Mouse (Mus musculus): ENCODE data around the gene Adam19. TPM values are rescaled to one million over a fixed set of nuclear protein-coding genes. Genes with fewer than 3 reads are reported as not detected.

Adam19 gene
- total RNA-seq, 1 experiment = 43.8 TPM

GRCm38 (mm10) chr11:46059887-46060650 is 4.3 kb downstream of the Adam19 start:
- no peak for DNase-seq (ENCODE audit: low read depth, low spot score)
- in situ Hi-C loops (cut with MboI; ENCODE audit: low sequenced_read_pairs in 2 of 2, unreplicated experiment in 2 of 2) = no loop called here
- TF ChIP-seq MAFK (IDR thresholded peaks at IDR 0.05; ENCODE audit: insufficient read depth, low read depth, low read length) (no peak), ZC3H11A (IDR thresholded peaks at IDR 0.05; ENCODE audit: borderline replicate concordance, low read depth, low read length) (no peak), ZNF384 (IDR thresholded peaks at IDR 0.05; ENCODE audit: low read depth, low read length) (no peak), CHD2 (IDR thresholded peaks at IDR 0.05; ENCODE audit: low read depth, low read length) (no peak), HCFC1 (IDR thresholded peaks at IDR 0.05; ENCODE audit: borderline replicate concordance, insufficient read depth, low read length) (no peak)
- Histone ChIP-seq H3K9me3 (ENCODE audit: control insufficient read depth, insufficient read depth, low read depth, low read length) (no peaks in the 10 kb centered on the region), H3K27ac (ENCODE audit: insufficient read depth, low read depth, low read length, poor library complexity, severe bottlenecking) (no peak overlapping the region; the same call in 1 of the 2 replicates), H3K9ac (ENCODE audit: insufficient read depth, low read depth, low read length, poor library complexity, severe bottlenecking) (no peak overlapping the region), H3K4me1 (ENCODE audit: control insufficient read depth in 2 of 2, insufficient read depth in 2 of 2, low read length in 2 of 2, poor library complexity in 1 of 2) (peaks cover 11 to 20% of the 10 kb centered on the region in 2 experiments), H3K4me3 (ENCODE audit: insufficient read depth in 1 of 2, low read depth in 1 of 2, low read length in 2 of 2, poor library complexity in 1 of 2, severe bottlenecking in 1 of 2) (no peak overlapping the region), H3K36me3 (ENCODE audit: control insufficient read depth, insufficient read depth, low read length, poor library complexity, severe bottlenecking) (peaks cover 7% of the 10 kb centered on the region)

- peaks cover 7% of the 10 kb centered on the region for H3K36me3 ChIP-seq (ENCODE audit: control insufficient read depth, insufficient read depth, low read length, poor library complexity, severe bottlenecking)
- H3K4me3 ChIP-seq (ENCODE audit: insufficient read depth in 1 of 2, low read depth in 1 of 2, low read length in 2 of 2, poor library complexity in 1 of 2, severe bottlenecking in 1 of 2) = no peak overlapping the region
- no peak overlapping the region for H3K9ac ChIP-seq (ENCODE audit: insufficient read depth, low read depth, low read length, poor library complexity, severe bottlenecking)
- H3K4me1 ChIP-seq (ENCODE audit: control insufficient read depth in 2 of 2, insufficient read depth in 2 of 2, low read length in 2 of 2, poor library complexity in 1 of 2) = peaks cover 11 to 25% of the 10 kb centered on the region in 2 experiments
- DNase-seq (ENCODE audit: low read depth, low spot score) = no peak
- H3K9me3 ChIP-seq (ENCODE audit: control insufficient read depth, insufficient read depth, low read depth, low read length) = no peaks in the 10 kb centered on the region
- TF ChIP-seq CHD2 (IDR thresholded peaks at IDR 0.05; ENCODE audit: low read depth, low read length) = no peak
- TF ChIP-seq ZNF384 (IDR thresholded peaks at IDR 0.05; ENCODE audit: low read depth, low read length) = no peak
- no peak for TF ChIP-seq MAFK (IDR thresholded peaks at IDR 0.05; ENCODE audit: insufficient read depth, low read depth, low read length)
- no peak for TF ChIP-seq ZC3H11A (IDR thresholded peaks at IDR 0.05; ENCODE audit: borderline replicate concordance, low read depth, low read length)
- TF ChIP-seq HCFC1 (IDR thresholded peaks at IDR 0.05; ENCODE audit: borderline replicate concordance, insufficient read depth, low read length) = no peak
- in situ Hi-C loops (cut with MboI; ENCODE audit: low sequenced_read_pairs in 2 of 2, unreplicated experiment in 2 of 2) = no loop called here
- H3K27ac ChIP-seq (ENCODE audit: insufficient read depth, low read depth, low read length, poor library complexity, severe bottlenecking) = no peak overlapping the region
Observed at GRCm38 (mm10) chr11:46060651-46061020, 4.8 kb downstream of the Adam19 start.

- Histone ChIP-seq H3K9ac (ENCODE audit: insufficient read depth, low read depth, low read length, poor library complexity, severe bottlenecking) (no peak overlapping the region), H3K9me3 (ENCODE audit: control insufficient read depth, insufficient read depth, low read depth, low read length) (no peaks in the 10 kb centered on the region), H3K36me3 (ENCODE audit: control insufficient read depth, insufficient read depth, low read length, poor library complexity, severe bottlenecking) (peaks cover 9% of the 10 kb centered on the region), H3K4me1 (ENCODE audit: control insufficient read depth in 2 of 2, insufficient read depth in 2 of 2, low read length in 2 of 2, poor library complexity in 1 of 2) (peaks cover 11 to 30% of the 10 kb centered on the region in 2 experiments), H3K4me3 (ENCODE audit: insufficient read depth in 1 of 2, low read depth in 1 of 2, low read length in 2 of 2, poor library complexity in 1 of 2, severe bottlenecking in 1 of 2) (no peak overlapping the region), H3K27ac (ENCODE audit: insufficient read depth, low read depth, low read length, poor library complexity, severe bottlenecking) (no peak overlapping the region)
- TF ChIP-seq HCFC1 (IDR thresholded peaks at IDR 0.05; ENCODE audit: borderline replicate concordance, insufficient read depth, low read length) (no peak), ZC3H11A (IDR thresholded peaks at IDR 0.05; ENCODE audit: borderline replicate concordance, low read depth, low read length) (no peak), ZNF384 (IDR thresholded peaks at IDR 0.05; ENCODE audit: low read depth, low read length) (no peak), CHD2 (IDR thresholded peaks at IDR 0.05; ENCODE audit: low read depth, low read length) (no peak), MAFK (IDR thresholded peaks at IDR 0.05; ENCODE audit: insufficient read depth, low read depth, low read length) (no peak)
- DNase-seq (ENCODE audit: low read depth, low spot score) = no peak
- in situ Hi-C loops (cut with MboI; ENCODE audit: low sequenced_read_pairs in 2 of 2, unreplicated experiment in 2 of 2) = no loop called here
Observed at GRCm38 (mm10) chr11:46061776-46062445, 6.1 kb downstream of the Adam19 start.

GRCm38 (mm10) chr11:46062569-46062968 is 6.8 kb downstream of the Adam19 start:
- Histone ChIP-seq H3K9me3 (ENCODE audit: control insufficient read depth, insufficient read depth, low read depth, low read length) (no peaks in the 10 kb centered on the region), H3K9ac (ENCODE audit: insufficient read depth, low read depth, low read length, poor library complexity, severe bottlenecking) (no peak overlapping the region), H3K4me1 (ENCODE audit: control insufficient read depth in 2 of 2, insufficient read depth in 2 of 2, low read length in 2 of 2, poor library complexity in 1 of 2) (peaks cover 14 to 34% of the 10 kb centered on the region in 2 experiments), H3K4me3 (ENCODE audit: insufficient read depth in 1 of 2, low read depth in 1 of 2, low read length in 2 of 2, poor library complexity in 1 of 2, severe bottlenecking in 1 of 2) (no peak overlapping the region), H3K36me3 (ENCODE audit: control insufficient read depth, insufficient read depth, low read length, poor library complexity, severe bottlenecking) (peaks cover 9% of the 10 kb centered on the region), H3K27ac (ENCODE audit: insufficient read depth, low read depth, low read length, poor library complexity, severe bottlenecking) (no peak overlapping the region)
- no peak for DNase-seq (ENCODE audit: low read depth, low spot score)
- no peak for TF ChIP-seq ZC3H11A (IDR thresholded peaks at IDR 0.05; ENCODE audit: borderline replicate concordance, low read depth, low read length)
- no peak for TF ChIP-seq MAFK (IDR thresholded peaks at IDR 0.05; ENCODE audit: insufficient read depth, low read depth, low read length)
- TF ChIP-seq CHD2 (IDR thresholded peaks at IDR 0.05; ENCODE audit: low read depth, low read length) = no peak
- no peak for TF ChIP-seq HCFC1 (IDR thresholded peaks at IDR 0.05; ENCODE audit: borderline replicate concordance, insufficient read depth, low read length)
- in situ Hi-C loops (cut with MboI; ENCODE audit: low sequenced_read_pairs in 2 of 2, unreplicated experiment in 2 of 2) = no loop called here

Measured in ES-E14 (cell line).